Mouse (Mus musculus): ENCODE measurements around the gene Ccdc47. TPM values are rescaled to one million over a fixed set of nuclear protein-coding genes. Genes with fewer than 3 reads are reported as not detected.

The Ccdc47 gene
- polyA plus RNA-seq, 1 experiment = 3.0 TPM

GRCm38 (mm10) chr11:106178036-106178782, 37.9 kb downstream of the Ccdc47 start:
- TF ChIP-seq GATA1 (IDR thresholded peaks at IDR 0.05; ENCODE audit: low read length) = peak; percentile 81

DNA sequence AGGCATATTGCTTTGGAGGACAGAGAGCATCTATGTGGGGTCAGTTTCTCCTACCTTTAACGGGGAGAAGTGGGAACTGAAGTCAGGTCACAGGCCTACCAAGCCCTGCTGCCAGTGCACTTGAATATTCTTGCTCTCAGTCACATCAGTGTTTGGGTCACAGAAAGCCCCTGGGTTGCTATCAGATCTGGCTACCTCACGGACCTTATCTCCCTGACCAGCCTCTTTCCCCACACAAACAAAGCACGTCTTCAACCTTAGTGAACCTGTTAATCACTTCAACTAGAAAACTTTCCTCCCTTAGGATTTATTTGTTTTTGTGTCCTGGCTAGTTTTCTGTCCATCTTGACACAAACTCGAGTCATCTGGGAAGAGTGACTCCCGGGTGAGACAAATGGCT, 39.8 kb downstream of the Ccdc47 start:
- peak; percentile 11 for TF ChIP-seq GATA1 (IDR thresholded peaks at IDR 0.05; ENCODE audit: low read length)

DNA sequence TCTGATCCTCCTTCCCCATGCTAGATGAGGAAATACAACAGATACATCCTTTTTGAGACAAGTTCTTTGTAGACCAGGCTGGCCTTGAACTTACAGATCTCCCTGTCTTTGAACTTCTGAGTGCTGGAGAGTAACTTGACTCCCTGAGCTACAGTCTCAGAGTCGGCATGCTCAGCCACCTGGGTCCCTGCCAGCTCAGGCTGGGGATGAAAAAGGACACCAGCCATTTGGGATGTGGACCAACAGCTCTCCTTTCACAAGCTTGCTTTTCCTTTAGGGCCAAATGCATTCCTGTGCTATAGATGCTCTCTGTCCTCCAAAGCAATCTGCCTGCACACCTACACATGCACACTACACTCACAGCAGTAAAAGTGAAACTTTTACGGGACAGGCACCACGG, 41.1 kb downstream of the Ccdc47 start:
- TF ChIP-seq GATA1 (IDR thresholded peaks at IDR 0.05; ENCODE audit: low read length) = no peak

- no peak for TF ChIP-seq GATA1 (IDR thresholded peaks at IDR 0.05; ENCODE audit: low read length)
Observed at GRCm38 (mm10) chr11:106174372-106174771, 41.8 kb downstream of the Ccdc47 start.

GRCm38 (mm10) chr11:106173228-106173627, 42.9 kb downstream of the Ccdc47 start:
- TF ChIP-seq GATA1 (IDR thresholded peaks at IDR 0.05; ENCODE audit: low read length) = no peak

GRCm38 (mm10) chr11:106170807-106171206, 45.3 kb downstream of the Ccdc47 start:
- TF ChIP-seq GATA1 (IDR thresholded peaks at IDR 0.05; ENCODE audit: low read length) = no peak

DNA sequence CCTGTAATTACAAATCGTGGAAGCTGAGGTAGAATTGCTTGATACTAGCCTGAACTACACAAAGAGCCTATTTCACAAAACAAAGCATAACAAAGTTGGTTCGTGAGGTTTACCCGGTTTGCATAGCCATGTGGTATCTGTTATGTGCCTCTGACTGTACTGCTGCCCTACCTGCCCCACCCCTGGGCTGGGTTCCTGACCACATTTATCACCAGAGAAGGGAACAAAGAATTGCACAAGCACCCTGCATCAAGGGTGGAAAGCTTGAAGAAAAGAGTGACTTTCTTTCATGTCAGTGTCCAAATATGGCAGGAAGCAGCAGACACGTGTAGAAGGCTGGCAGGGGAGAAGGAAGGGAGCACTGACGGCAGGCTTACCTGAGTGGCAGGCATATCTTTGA, 48.7 kb downstream of the Ccdc47 start:
- TF ChIP-seq GATA1 (IDR thresholded peaks at IDR 0.05; ENCODE audit: low read length) = no peak

- TF ChIP-seq GATA1 (IDR thresholded peaks at IDR 0.05; ENCODE audit: low read length) = no peak
Observed at GRCm38 (mm10) chr11:106164601-106165180, 51.5 kb downstream of the Ccdc47 start.

DNA sequence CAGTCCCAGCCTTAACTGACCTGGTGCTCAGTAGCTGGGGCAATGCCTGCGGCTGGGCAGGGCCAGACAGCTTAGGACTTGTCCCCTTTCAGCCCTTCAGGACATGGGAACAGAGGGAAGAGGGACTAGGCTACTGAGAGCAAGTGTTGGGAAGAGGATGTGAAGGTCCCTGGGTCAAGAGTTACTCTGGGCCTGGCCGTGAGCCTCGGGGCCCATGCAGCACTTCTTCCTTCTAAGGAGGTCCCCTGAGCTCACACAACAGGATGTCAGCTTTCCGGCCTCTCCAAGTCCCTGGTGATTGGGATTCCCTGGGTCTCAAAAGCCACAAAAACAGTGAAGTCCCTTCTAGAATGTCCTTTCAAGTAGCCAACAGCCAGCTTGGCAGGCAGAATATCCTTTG, 52.6 kb downstream of the Ccdc47 start:
- no peak for TF ChIP-seq GATA1 (IDR thresholded peaks at IDR 0.05; ENCODE audit: low read length)

DNA sequence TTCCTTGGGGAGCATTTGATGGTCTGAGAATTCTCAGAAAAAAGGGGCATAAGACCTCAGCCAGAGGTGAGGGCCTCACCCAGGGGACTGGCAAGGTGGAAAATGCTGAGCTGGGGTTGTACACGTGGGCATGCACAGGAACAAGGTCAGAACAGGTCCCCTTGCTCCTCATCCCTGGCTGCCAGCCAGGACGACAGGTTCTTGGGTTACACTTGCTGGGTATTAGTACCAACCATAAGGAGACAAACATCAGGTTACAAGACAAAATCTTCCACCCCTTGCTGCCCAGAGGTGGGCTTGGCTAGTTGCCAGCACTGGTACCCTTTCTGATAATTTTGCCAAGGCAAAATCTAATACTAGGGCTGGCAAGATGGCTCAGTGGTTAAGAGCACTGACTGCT, 53.9 kb downstream of the Ccdc47 start:
- no peak for TF ChIP-seq GATA1 (IDR thresholded peaks at IDR 0.05; ENCODE audit: low read length)

DNA sequence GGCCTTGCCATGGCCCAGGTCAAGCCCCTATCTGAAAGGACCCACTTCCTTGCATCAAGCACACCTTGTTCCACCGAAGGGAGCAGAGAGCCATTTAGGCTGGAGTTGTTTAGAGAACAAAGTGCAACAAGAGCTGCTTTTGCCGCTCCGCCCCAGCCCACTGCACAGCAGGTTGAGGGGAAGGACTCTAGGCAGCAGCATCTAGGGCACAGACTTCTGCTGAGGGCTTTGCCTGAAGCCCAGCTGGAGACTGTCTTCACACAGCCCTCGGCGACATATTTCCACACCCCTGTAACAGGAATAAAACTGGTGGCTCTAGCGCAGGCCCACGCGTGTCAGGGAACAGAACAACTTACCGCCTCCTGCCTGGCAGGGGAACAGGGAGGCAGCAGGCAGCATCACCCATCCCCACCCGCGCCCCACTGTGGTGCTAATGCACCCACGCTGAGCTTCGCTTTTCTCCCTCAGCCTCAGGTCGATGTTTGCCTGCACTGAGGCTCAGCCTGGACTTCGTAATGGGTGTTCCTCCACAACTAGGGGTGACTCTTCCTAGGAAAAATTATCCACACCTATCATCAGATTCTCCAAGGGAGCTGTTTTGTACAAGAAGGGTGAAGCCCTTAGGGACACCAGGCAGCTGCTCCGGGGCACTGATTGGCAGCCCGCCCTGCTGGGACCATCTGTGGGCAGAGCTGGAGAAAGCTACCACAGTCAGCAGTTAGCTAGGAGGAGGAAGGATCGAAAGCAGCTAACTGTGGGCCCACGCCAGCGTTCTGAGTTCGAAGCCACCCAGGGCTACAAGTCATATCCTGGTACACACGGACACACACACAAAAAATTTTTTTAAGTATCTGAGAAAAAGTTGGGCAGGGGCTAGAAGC, 55.1 kb downstream of the Ccdc47 start, which contains the start of the genes Gm10840 and Limd2:
Gm10840 (plus strand) TSS at position 10 of the 881 bp plus-strand sequence.
Limd2 (minus strand) TSS at position 20 of the 881 bp plus-strand sequence.
- TF ChIP-seq GATA1 (IDR thresholded peaks at IDR 0.05; ENCODE audit: low read length) = no peak

DNA sequence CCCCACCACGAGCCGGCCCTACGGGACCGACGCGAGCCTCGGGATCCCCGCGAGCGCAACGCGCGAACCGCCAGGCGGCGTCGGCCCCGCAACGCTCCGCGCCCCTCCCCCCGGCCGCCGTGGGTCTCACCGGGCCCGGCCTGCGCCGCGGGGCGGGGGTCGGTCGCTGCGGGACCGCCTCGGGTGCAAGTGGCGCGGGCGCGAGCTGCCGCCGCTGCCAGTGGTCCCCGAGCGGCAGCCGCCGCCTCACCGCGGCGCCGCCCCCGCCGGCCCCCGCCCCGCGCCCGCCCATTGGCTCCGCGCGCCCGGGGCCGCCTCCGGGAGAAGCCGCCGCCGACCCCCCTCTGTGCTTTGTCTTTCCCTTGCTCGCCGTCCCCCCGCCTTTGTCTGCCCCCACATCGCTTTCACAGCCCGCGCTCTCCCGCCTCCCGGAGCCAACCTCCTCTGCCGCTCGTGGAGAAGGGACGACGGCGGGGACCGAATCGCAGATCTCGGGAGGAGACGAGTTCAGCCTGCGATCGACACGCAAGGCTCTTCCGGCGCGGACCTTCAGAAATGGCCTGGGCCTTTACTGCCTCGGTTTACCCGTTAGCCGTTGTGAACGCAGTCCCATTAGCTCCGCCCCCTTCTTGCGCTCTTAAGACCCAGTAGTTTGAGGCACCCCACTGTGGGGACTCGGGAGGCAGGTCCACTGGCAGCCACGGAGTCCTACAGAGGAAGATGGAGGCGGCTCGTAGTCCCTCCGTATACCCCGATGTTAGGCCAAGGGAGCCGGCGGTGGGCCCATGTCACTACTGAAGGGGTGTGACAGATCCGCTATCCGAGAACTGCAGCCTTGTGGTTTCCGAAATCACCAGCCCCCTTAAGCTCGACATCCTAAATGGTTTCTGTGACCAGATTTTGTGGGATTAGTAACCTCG, 56.0 kb downstream of the Ccdc47 start:
- no peak for TF ChIP-seq GATA1 (IDR thresholded peaks at IDR 0.05; ENCODE audit: low read length)

- TF ChIP-seq GATA1 (IDR thresholded peaks at IDR 0.05; ENCODE audit: low read length) = no peak
Observed at GRCm38 (mm10) chr11:106159216-106159920, 56.8 kb downstream of the Ccdc47 start.

- TF ChIP-seq GATA1 (IDR thresholded peaks at IDR 0.05; ENCODE audit: low read length) = no peak
Observed at GRCm38 (mm10) chr11:106158930-106159215, 57.3 kb downstream of the Ccdc47 start.

Data from G1E-ER4 (cell line).